Mouse (Mus musculus): ENCODE measurements around the gene Tti1. TPM values are rescaled to one million over a fixed set of nuclear protein-coding genes. Genes with fewer than 3 reads are reported as not detected.
A peak's percentile ranks its signal among the peaks of the same experiment; 100 is the strongest.

Tti1 gene
- polyA plus RNA-seq, 1 experiment from 2014 or later, result 16.4 TPM

- no peak overlapping the region for H3K9ac ChIP-seq (ENCODE audit: low read depth, low read length)
- H3K4me3 ChIP-seq (ENCODE audit: low read length), result peak overlapping the region; percentile 95
- H3K4me2 ChIP-seq (ENCODE audit: low read length), result peak overlapping the region; percentile 88
- H3K4me1 ChIP-seq (ENCODE audit: control insufficient read depth, insufficient read depth, low read depth, low read length), result peaks cover 31% of the 10 kb centered on the region
- 86% methylated on average over 7 of the region's 7 CpGs for WGBS
- H3K27ac ChIP-seq (ENCODE audit: low read depth, low read length), result no peak overlapping the region
- no peaks in the 10 kb centered on the region for H3K36me3 ChIP-seq (ENCODE audit: control insufficient read depth, insufficient read depth, low read length)
- H3K27me3 ChIP-seq (replicated peaks; ENCODE audit: control insufficient read depth, insufficient read depth, low read length), result no peaks in the 10 kb centered on the region
- H3K9me3 ChIP-seq (ENCODE audit: control insufficient read depth, low read length), result no peaks in the 10 kb centered on the region
- ATAC-seq, result no peak
Observed at GRCm38 (mm10) chr2:158030007-158030406, 1.8 kb upstream of the Tti1 start.

GRCm38 (mm10) chr2:158027855-158028353 lies 329 bp downstream of the Tti1 start:
- H3K4me3 ChIP-seq (ENCODE audit: low read length), result peak overlapping the region; percentile 95

GRCm38 (mm10) chr2:158017330-158017729 lies 10.9 kb downstream of the Tti1 start:
- Histone ChIP-seq H3K9ac (ENCODE audit: low read depth, low read length) (no peak overlapping the region), H3K27ac (ENCODE audit: low read depth, low read length) (no peak overlapping the region), H3K4me2 (ENCODE audit: low read length) (no peak overlapping the region), H3K4me3 (ENCODE audit: low read length) (no peak overlapping the region), H3K27me3 (replicated peaks; ENCODE audit: control insufficient read depth, insufficient read depth, low read length) (no peaks in the 10 kb centered on the region), H3K4me1 (ENCODE audit: control insufficient read depth, insufficient read depth, low read depth, low read length) (no peaks in the 10 kb centered on the region), H3K36me3 (ENCODE audit: control insufficient read depth, insufficient read depth, low read length) (no peaks in the 10 kb centered on the region), H3K9me3 (ENCODE audit: control insufficient read depth, low read length) (no peaks in the 10 kb centered on the region)
- WGBS, result 88% methylated on average over 4 of the region's 4 CpGs
- no peak for ATAC-seq

More at GRCm38 (mm10) chr2:158027855-158028353, 329 bp downstream of the Tti1 start:
- Histone ChIP-seq H3K27ac (ENCODE audit: low read depth, low read length) (peak overlapping the region; percentile 90), H3K4me2 (ENCODE audit: low read length) (peak overlapping the region; percentile 88), H3K4me1 (ENCODE audit: control insufficient read depth, insufficient read depth, low read depth, low read length) (peaks cover 31% of the 10 kb centered on the region), H3K9ac (ENCODE audit: low read depth, low read length) (peak overlapping the region; percentile 94), H3K9me3 (ENCODE audit: control insufficient read depth, low read length) (no peaks in the 10 kb centered on the region), H3K36me3 (ENCODE audit: control insufficient read depth, insufficient read depth, low read length) (no peaks in the 10 kb centered on the region), H3K27me3 (replicated peaks; ENCODE audit: control insufficient read depth, insufficient read depth, low read length) (no peaks in the 10 kb centered on the region)
- no peak for ATAC-seq
- WGBS, result 4% methylated on average over 15 of the region's 16 CpGs

GRCm38 (mm10) chr2:158012608-158013007 lies 15.6 kb downstream of the Tti1 start:
- no peak for ATAC-seq
- Histone ChIP-seq H3K4me2 (ENCODE audit: low read length) (no peak overlapping the region), H3K4me1 (ENCODE audit: control insufficient read depth, insufficient read depth, low read depth, low read length) (no peaks in the 10 kb centered on the region), H3K27ac (ENCODE audit: low read depth, low read length) (no peak overlapping the region), H3K36me3 (ENCODE audit: control insufficient read depth, insufficient read depth, low read length) (peaks cover 4% of the 10 kb centered on the region; the same call in 1 of the 2 replicates), H3K27me3 (replicated peaks; ENCODE audit: control insufficient read depth, insufficient read depth, low read length) (no peaks in the 10 kb centered on the region), H3K4me3 (ENCODE audit: low read length) (no peak overlapping the region), H3K9me3 (ENCODE audit: control insufficient read depth, low read length) (no peaks in the 10 kb centered on the region), H3K9ac (ENCODE audit: low read depth, low read length) (no peak overlapping the region)
- 96% methylated on average over 3 of the region's 3 CpGs for WGBS

- Histone ChIP-seq H3K9ac (ENCODE audit: low read depth, low read length) (no peak overlapping the region), H3K27me3 (replicated peaks; ENCODE audit: control insufficient read depth, insufficient read depth, low read length) (no peaks in the 10 kb centered on the region), H3K4me2 (ENCODE audit: low read length) (no peak overlapping the region), H3K36me3 (ENCODE audit: control insufficient read depth, insufficient read depth, low read length) (peaks cover 6% of the 10 kb centered on the region; the same call in 1 of the 2 replicates), H3K4me3 (ENCODE audit: low read length) (no peak overlapping the region), H3K27ac (ENCODE audit: low read depth, low read length) (no peak overlapping the region), H3K4me1 (ENCODE audit: control insufficient read depth, insufficient read depth, low read depth, low read length) (no peaks in the 10 kb centered on the region), H3K9me3 (ENCODE audit: control insufficient read depth, low read length) (no peaks in the 10 kb centered on the region)
- no peak for ATAC-seq
- 91% methylated on average over 7 of the region's 7 CpGs for WGBS
Observed at GRCm38 (mm10) chr2:158009373-158009772, 18.9 kb downstream of the Tti1 start.

- Histone ChIP-seq H3K27me3 (replicated peaks; ENCODE audit: control insufficient read depth, insufficient read depth, low read length) (no peaks in the 10 kb centered on the region), H3K4me2 (ENCODE audit: low read length) (no peak overlapping the region), H3K4me1 (ENCODE audit: control insufficient read depth, insufficient read depth, low read depth, low read length) (no peaks in the 10 kb centered on the region), H3K36me3 (ENCODE audit: control insufficient read depth, insufficient read depth, low read length) (peaks cover 6% of the 10 kb centered on the region; the same call in 1 of the 2 replicates), H3K27ac (ENCODE audit: low read depth, low read length) (no peak overlapping the region), H3K4me3 (ENCODE audit: low read length) (no peak overlapping the region), H3K9me3 (ENCODE audit: control insufficient read depth, low read length) (no peaks in the 10 kb centered on the region), H3K9ac (ENCODE audit: low read depth, low read length) (no peak overlapping the region)
- 93% methylated on average over 4 of the region's 4 CpGs for WGBS
- ATAC-seq, result no peak
Observed at GRCm38 (mm10) chr2:158005641-158006040, 22.6 kb downstream of the Tti1 start.

- ATAC-seq, result no peak
- no peak overlapping the region for H3K4me3 ChIP-seq (ENCODE audit: low read length)
- H3K9ac ChIP-seq (ENCODE audit: low read depth, low read length), result no peak overlapping the region
- H3K27ac ChIP-seq (ENCODE audit: low read depth, low read length), result no peak overlapping the region
- H3K4me2 ChIP-seq (ENCODE audit: low read length), result no peak overlapping the region
- H3K9me3 ChIP-seq (ENCODE audit: control insufficient read depth, low read length), result no peaks in the 10 kb centered on the region
- H3K36me3 ChIP-seq (ENCODE audit: control insufficient read depth, insufficient read depth, low read length), result peaks cover 6% of the 10 kb centered on the region; the same call in 1 of the 2 replicates
- no peaks in the 10 kb centered on the region for H3K4me1 ChIP-seq (ENCODE audit: control insufficient read depth, insufficient read depth, low read depth, low read length)
- 83% methylated on average over 6 of the region's 6 CpGs for WGBS
- H3K27me3 ChIP-seq (replicated peaks; ENCODE audit: control insufficient read depth, insufficient read depth, low read length), result no peaks in the 10 kb centered on the region
Observed at GRCm38 (mm10) chr2:158004620-158005019, 23.6 kb downstream of the Tti1 start.

- Histone ChIP-seq H3K4me1 (ENCODE audit: control insufficient read depth, insufficient read depth, low read depth, low read length) (no peaks in the 10 kb centered on the region), H3K4me2 (ENCODE audit: low read length) (no peak overlapping the region), H3K36me3 (ENCODE audit: control insufficient read depth, insufficient read depth, low read length) (no peaks in the 10 kb centered on the region), H3K4me3 (ENCODE audit: low read length) (no peak overlapping the region), H3K27ac (ENCODE audit: low read depth, low read length) (no peak overlapping the region), H3K9ac (ENCODE audit: low read depth, low read length) (no peak overlapping the region), H3K9me3 (ENCODE audit: control insufficient read depth, low read length) (no peaks in the 10 kb centered on the region), H3K27me3 (replicated peaks; ENCODE audit: control insufficient read depth, insufficient read depth, low read length) (no peaks in the 10 kb centered on the region)
- 72% methylated on average over 3 of the region's 3 CpGs for WGBS
- no peak for ATAC-seq
Observed at GRCm38 (mm10) chr2:157998817-157999216, 29.4 kb downstream of the Tti1 start.

GRCm38 (mm10) chr2:157992501-157992900 lies 35.7 kb downstream of the Tti1 start:
- Histone ChIP-seq H3K27me3 (replicated peaks; ENCODE audit: control insufficient read depth, insufficient read depth, low read length) (no peaks in the 10 kb centered on the region), H3K4me1 (ENCODE audit: control insufficient read depth, insufficient read depth, low read depth, low read length) (peaks cover 12% of the 10 kb centered on the region), H3K27ac (ENCODE audit: low read depth, low read length) (no peak overlapping the region; the same call in 1 of the 2 replicates), H3K9ac (ENCODE audit: low read depth, low read length) (no peak overlapping the region), H3K9me3 (ENCODE audit: control insufficient read depth, low read length) (no peaks in the 10 kb centered on the region), H3K4me2 (ENCODE audit: low read length) (no peak overlapping the region), H3K36me3 (ENCODE audit: control insufficient read depth, insufficient read depth, low read length) (peaks cover 6% of the 10 kb centered on the region; the same call in 1 of the 2 replicates), H3K4me3 (ENCODE audit: low read length) (no peak overlapping the region)
- no peak for ATAC-seq
- 93% methylated on average over 4 of the region's 4 CpGs for WGBS

Measured in hindbrain, embryonic 16.5 days (tissue).